Mouse (Mus musculus) frontal cortex, adult (tissue): ENCODE data around the gene Smg7.
A peak's percentile ranks its signal among the peaks of the same experiment; 100 is the strongest.
"Not testable (repeated sequence)": the region's sequence is repeated elsewhere in the genome, so short reads cannot be mapped to it uniquely, and the experiment has no call there.

Experiments
- ATAC-seq: cut with Nextera tagmentation; 2 replicates; pipeline ENCODE4 v1.9.2; 2017; ENCODE audit warnings: mild to moderate bottlenecking, moderate library complexity, mixed read lengths; ENCODE audit not compliant: low TSS enrichment

The Smg7 gene

GRCm38 (mm10) chr1:152901765-152902664 is at the start of gene Smg7:
Gene Smg7, minus strand, starts transcription at chr1:152902646.
- peak; percentile 25 for ATAC-seq

- ATAC-seq = no peak
Observed at GRCm38 (mm10) chr1:152942977-152943376, 40.5 kb upstream of the Smg7 start.

DNA sequence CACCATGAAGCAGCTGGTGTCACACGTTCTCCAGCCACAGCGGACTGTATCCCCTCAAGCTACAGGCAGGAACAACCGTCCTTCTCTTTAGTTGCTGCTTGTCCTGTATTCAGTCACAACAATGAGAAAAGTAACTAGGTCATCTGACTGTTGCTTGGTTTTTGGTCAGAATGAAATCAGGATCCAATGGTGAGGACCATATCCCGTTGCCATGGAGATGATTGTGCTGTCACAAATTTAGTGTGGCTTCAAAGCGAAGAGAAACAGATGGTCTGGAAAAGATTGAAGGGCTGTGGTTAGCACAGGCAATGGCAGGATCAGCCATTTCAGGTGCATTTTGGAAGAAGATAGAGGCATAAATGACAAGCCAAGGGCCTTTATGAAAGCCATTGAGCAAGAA is 33.9 kb upstream of the Smg7 start:
- ATAC-seq = peak; percentile 62; the same call in 1 of the 2 replicates

- no peak for ATAC-seq
Observed at GRCm38 (mm10) chr1:152935476-152935875, 33.0 kb upstream of the Smg7 start.

DNA sequence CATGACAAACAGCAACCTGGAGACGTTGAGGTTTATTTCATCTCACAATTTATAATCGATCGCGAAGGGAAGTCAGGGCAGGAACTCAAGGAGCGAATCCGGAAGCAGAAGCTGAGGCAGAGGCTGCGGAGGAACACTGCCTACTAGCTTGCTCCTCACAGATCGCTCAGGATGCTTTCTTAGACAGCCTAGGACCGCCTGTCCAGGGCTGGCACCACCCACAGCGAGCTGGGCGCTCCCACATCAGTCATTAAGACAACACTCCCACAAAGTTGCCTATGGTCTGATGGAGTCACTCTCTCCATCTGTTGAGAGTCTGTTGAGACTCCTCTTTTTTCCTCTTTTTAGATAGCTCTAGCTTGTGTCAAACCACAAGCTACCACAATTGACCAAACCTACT is 31.5 kb upstream of the Smg7 start:
- no peak for ATAC-seq

DNA sequence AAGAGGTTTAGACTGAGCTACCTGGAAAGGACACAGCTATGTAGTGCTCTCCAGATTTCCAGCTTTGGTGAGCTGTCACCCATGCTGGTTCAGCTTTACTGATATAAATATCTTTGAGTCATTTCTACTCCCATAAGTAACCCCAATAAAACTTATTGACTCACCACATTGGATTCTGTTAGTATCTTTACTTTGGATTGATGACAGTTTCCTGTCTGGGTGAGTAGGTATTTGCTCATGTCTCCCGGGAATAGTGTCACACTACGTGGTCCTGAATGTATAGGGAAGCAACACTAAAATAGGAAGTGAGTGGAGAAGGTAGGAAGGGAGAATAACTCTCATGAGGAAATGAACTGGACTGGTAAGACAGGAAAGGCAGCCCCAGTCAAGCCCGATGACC is 19.3 kb upstream of the Smg7 start:
- no peak for ATAC-seq

DNA sequence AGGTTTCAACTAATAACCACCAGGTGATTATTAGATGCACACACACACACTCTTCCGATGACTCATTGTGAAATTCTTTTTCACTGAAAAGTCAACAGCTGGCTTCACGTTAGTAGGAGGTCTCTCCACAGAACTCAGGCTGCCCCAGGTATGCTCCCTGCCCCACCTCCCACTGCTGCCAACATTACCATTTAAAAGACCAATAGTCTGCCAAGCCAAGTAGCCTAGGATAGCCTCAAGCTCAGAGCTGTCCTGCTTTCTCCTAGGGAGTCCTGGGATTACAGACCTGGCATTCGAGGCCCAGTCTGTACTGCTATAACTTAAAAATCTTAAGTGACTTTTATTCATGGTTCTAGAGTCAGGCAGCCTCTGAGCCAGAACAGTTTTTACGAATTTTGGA is 15.2 kb upstream of the Smg7 start:
- no peak for ATAC-seq

DNA sequence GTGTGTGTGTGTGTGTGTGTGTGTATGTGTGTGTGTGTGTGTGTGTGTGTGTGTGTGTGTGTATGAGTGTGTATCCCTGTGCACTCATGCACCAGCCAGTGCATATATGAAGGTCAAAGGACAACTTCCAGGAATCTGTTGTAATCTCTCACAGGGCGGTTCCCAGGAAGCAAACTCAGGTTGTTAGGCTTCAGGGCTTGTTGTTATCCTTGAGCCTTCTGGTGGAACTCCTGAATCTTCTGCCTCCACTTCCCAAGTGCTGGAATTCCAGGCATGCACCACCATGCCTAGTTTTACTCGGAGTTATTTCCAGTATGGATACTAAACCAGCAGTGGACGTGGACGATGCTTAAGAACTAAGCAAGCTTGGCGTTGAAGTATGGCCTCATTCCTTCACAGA is 14.5 kb upstream of the Smg7 start:
- ATAC-seq = no peak

- no peak for ATAC-seq
Observed at GRCm38 (mm10) chr1:152915766-152916165, 13.3 kb upstream of the Smg7 start.

DNA sequence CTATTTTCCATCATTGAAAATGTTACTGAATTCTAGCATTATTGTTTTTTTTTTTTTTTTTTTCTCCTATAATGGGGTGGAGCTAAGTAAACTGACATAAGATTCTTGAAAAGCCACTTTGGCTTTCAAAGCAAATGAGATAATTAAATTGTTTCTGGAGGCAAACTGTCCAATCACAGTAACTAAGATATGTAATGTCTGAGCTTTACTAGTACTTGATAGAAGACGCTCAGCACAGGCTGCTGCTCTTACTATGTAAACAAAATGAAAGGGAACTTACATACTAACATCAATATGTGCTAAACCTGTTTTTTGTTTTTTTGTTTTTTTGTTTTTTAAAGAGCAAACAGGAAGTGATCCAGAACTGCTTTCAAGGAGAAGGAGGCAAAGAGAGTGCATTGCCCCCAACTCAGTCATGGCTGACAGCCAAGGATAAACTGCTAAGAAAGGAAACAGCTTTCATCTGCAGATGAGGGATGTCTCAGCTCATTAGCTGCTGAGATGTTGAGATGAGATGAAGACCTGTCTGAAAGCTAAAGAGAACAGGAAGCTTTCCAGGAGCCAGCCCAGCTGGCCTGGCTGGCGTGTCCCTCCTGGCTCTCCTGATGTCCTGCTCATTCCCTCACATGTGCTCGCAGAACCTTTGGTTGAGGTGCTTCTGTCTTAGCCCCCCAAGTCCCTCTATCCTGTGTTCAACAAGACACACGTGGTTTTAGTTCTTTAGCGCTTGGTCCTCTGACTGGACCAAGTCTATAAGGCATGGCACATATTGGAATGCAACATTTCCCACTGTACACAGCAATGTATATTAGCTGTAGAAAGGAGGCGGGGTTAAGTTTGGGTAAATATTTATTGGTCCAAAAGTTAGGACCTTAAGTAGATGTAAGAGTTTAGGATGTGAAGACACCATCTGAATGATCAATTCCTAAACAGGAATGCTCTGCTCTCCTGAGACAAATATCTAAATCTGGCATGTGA is 11.3 kb upstream of the Smg7 start:
- no peak for ATAC-seq

GRCm38 (mm10) chr1:152904469-152904868 is 2.0 kb upstream of the Smg7 start:
- peak; percentile 39 for ATAC-seq

DNA sequence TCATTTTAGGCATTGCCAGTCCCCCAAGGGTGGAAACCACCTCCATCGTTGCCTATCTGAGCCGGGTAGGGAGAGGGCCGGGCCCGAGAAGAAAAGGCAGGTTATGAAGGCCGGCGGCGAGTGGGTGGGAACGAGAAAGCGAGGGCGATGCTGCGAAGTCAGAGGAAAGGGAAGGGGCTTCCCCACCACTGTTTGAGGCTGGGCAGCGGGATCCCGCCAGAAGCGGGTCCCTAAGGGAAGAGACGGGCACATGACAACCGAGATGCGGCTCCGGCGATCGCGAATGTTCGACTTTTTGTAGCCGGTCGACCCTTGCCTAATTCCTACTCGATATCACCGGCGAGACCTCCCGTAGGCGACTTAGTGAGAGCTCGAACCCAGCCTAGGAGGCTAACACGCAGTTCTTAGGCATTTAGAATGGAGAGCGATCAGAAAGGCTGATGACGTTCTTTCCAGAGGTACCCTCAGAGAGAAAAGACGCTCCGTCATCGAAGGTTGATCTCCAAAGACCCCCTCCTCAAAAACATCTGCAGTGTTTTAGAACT is 1.2 kb upstream of the Smg7 start:
- peak; percentile 35 for ATAC-seq

DNA sequence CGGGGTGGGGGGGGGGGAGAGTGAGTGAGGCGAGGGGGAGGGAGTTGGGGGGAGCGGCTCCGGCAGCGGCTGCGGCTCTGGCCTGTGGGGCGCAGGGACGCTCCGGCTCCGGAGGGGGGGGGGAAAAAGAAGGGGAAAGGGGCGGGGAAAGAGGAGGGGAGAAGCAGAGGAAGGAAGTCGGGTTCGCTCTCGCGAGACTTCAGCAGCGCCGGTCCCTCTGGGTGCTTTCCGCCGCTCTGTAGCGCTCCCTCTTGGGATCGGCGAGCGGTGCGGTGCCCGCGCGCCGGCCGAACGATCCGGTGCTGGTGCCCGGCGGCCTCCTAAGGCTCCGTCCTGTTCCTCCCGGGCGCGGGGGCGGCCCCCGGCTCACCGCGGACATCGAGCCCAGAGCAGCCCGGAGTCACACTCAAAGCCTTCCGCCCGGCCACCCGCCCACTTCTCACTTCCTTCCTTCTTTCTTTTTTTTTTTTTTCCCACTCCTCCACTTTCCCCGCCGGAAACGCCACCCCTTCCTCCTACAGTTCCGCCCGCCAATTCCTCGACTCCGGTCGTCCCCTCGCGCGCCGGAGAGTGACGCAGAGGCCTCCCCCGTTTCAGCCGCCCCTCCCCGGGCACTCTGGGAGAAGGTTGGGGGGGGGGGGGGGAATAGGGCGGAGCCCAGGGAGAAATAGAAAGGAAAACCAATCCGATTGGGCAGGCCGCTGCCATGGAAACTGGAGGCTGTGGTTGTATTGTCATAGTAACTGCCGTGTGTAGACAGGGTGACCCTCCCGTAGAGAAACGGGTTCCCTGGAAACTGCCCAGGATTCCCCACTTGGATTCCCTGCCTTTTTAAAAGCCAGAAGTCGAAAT is 445 bp upstream of the Smg7 start:
- peak; percentile 78 for ATAC-seq

- no peak for ATAC-seq
Observed at GRCm38 (mm10) chr1:152901419-152901764, 1.1 kb downstream of the Smg7 start.

- not testable (repeated sequence) for ATAC-seq
Observed at GRCm38 (mm10) chr1:152888086-152888485, 14.4 kb downstream of the Smg7 start.

GRCm38 (mm10) chr1:152871031-152871430 is 31.4 kb downstream of the Smg7 start:
- ATAC-seq = no peak

DNA sequence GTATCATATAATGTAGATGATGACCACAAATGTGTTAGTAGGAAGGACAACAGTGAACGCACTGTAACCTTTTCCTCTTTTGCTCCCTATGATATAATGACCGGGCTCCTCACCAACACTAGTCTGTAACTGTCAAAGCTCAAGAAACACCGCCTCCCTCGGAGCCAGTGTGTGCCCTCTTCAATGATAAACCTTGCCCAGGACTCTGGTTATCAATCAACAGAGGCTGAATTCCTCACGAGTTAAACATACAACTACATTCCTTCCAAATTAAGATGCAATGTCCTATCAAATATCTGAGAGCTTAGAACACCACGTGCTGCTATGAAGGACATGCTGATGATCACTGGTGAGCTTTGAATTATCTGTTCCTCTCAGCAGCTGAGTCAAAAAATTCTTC is 32.5 kb downstream of the Smg7 start:
- ATAC-seq = no peak

GRCm38 (mm10) chr1:152846856-152847255 is 55.6 kb downstream of the Smg7 start:
- ATAC-seq = no peak

GRCm38 (mm10) chr1:152845211-152845730 is 57.2 kb downstream of the Smg7 start:
- no peak for ATAC-seq

DNA sequence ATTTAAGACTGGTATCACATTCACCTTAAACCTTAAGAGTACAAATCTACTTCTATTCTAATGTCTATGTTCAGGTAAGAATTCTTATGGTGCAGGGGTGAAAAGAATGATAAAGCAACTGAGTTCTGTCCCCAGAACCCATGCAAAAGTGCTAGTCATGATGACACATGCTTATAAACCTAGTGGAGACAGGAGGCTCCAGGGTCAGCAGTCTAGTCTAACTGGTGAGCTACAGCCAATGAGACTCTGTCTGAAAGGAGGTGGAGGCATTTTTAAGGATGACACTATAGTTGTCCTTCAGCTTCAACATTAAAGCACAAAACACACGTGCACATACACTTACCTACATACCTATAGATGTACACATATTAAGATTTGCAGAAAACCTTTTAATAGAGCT is 57.8 kb downstream of the Smg7 start:
- no peak for ATAC-seq

DNA sequence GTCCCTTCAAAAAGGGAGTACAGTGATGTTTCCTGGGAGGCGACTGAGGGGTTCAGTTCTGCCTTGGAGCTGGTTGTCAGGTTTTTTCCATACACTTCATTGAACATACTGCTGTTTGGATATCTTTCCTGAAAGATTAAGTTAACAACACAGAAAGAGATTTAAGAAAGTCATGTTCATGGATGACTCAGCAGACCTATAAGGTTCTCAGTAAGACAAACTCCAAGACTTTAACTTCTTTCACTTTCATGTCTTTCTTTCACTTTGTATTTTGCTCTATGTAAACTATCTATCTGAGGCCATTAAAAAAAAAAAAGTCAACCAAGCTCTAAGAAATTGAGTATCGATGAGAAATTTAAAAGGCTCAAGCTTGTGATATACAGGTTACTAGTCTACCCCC is 61.4 kb downstream of the Smg7 start:
- ATAC-seq = no peak
